Mouse (Mus musculus): ENCODE data around the gene Tmem98. TPM values are rescaled to one million over a fixed set of nuclear protein-coding genes. Genes with fewer than 3 reads are reported as not detected.

The Tmem98 gene
- polyA plus RNA-seq, 1 experiment from 2014 or later: 60.2 TPM

GRCm38 (mm10) chr11:80794290-80794689, 15.7 kb upstream of the Tmem98 start:
- H3K27me3 ChIP-seq: no peaks in the 10 kb centered on the region
- H3K4me1 ChIP-seq: no peaks in the 10 kb centered on the region
- no peaks in the 10 kb centered on the region for H3K9me3 ChIP-seq
- no peak overlapping the region for H3K27ac ChIP-seq
- H3K4me2 ChIP-seq: no peak overlapping the region
- H3K36me3 ChIP-seq: no peaks in the 10 kb centered on the region
- no peak overlapping the region for H3K4me3 ChIP-seq
- ATAC-seq (ENCODE audit: insufficient number of reproducible peaks, low FRiP score, low TSS enrichment, low read depth): no peak
- H3K9ac ChIP-seq: no peak overlapping the region
- WGBS: 93% methylated on average over 4 of the region's 4 CpGs

GRCm38 (mm10) chr11:80795431-80795830, 14.5 kb upstream of the Tmem98 start:
- Histone ChIP-seq H3K36me3 (no peaks in the 10 kb centered on the region), H3K4me2 (no peak overlapping the region), H3K27me3 (no peaks in the 10 kb centered on the region), H3K4me3 (no peak overlapping the region), H3K27ac (no peak overlapping the region), H3K4me1 (no peaks in the 10 kb centered on the region), H3K9ac (no peak overlapping the region), H3K9me3 (no peaks in the 10 kb centered on the region)
- no peak for ATAC-seq (ENCODE audit: insufficient number of reproducible peaks, low FRiP score, low TSS enrichment, low read depth)
- WGBS: 36% methylated on average over 8 of the region's 8 CpGs

- Histone ChIP-seq H3K27me3 (no peaks in the 10 kb centered on the region), H3K4me1 (0 out of 2 replicates have a peak, but pooled peaks cover 2% of the 10 kb centered on the region), H3K36me3 (no peaks in the 10 kb centered on the region), H3K4me3 (no peak overlapping the region), H3K27ac (no peak overlapping the region), H3K4me2 (no peak overlapping the region), H3K9me3 (no peaks in the 10 kb centered on the region), H3K9ac (no peak overlapping the region)
- no peak for ATAC-seq (ENCODE audit: insufficient number of reproducible peaks, low FRiP score, low TSS enrichment, low read depth)
- 29% methylated on average over 3 of the region's 3 CpGs for WGBS
These were observed 10.0 kb upstream of the Tmem98 start for GRCm38 (mm10) chr11:80799979-80800378.

GRCm38 (mm10) chr11:80802706-80803105, 7.3 kb upstream of the Tmem98 start:
- no peak for ATAC-seq (ENCODE audit: insufficient number of reproducible peaks, low FRiP score, low TSS enrichment, low read depth)
- Histone ChIP-seq H3K27me3 (no peaks in the 10 kb centered on the region), H3K4me2 (no peak overlapping the region), H3K4me3 (no peak overlapping the region), H3K4me1 (0 out of 2 replicates have a peak, but pooled peaks cover 2% of the 10 kb centered on the region), H3K36me3 (no peaks in the 10 kb centered on the region), H3K27ac (no peak overlapping the region), H3K9ac (no peak overlapping the region), H3K9me3 (no peaks in the 10 kb centered on the region)
- WGBS: 45% methylated on average over 3 of the region's 3 CpGs

- Histone ChIP-seq H3K9me3 (no peaks in the 10 kb centered on the region), H3K9ac (no peak overlapping the region), H3K4me2 (no peak overlapping the region), H3K27ac (no peak overlapping the region), H3K4me1 (peaks cover 13% of the 10 kb centered on the region), H3K36me3 (peaks cover 6% of the 10 kb centered on the region; the same call in 1 of the 2 replicates), H3K27me3 (no peaks in the 10 kb centered on the region), H3K4me3 (no peak overlapping the region)
- WGBS: 76% methylated on average over 6 of the region's 6 CpGs
- no peak for ATAC-seq (ENCODE audit: insufficient number of reproducible peaks, low FRiP score, low TSS enrichment, low read depth)
These were observed 1.4 kb upstream of the Tmem98 start for GRCm38 (mm10) chr11:80808551-80809070.

GRCm38 (mm10) chr11:80809666-80809992, 346 bp upstream of the Tmem98 start:
- Histone ChIP-seq H3K9ac (peak overlapping the region; percentile 66; the same call in 1 of the 2 replicates), H3K27me3 (no peaks in the 10 kb centered on the region), H3K27ac (peak overlapping the region; percentile 76; the same call in 1 of the 2 replicates), H3K9me3 (no peaks in the 10 kb centered on the region), H3K4me1 (peaks cover 13% of the 10 kb centered on the region), H3K4me2 (peak overlapping the region; percentile 81), H3K36me3 (peaks cover 13% of the 10 kb centered on the region), H3K4me3 (peak overlapping the region; percentile 55)
- ATAC-seq (ENCODE audit: insufficient number of reproducible peaks, low FRiP score, low TSS enrichment, low read depth): peak; percentile 45
- 21% methylated on average over 5 of the region's 6 CpGs for WGBS

- Histone ChIP-seq H3K27ac (peak overlapping the region; percentile 76), H3K27me3 (no peaks in the 10 kb centered on the region), H3K9me3 (no peaks in the 10 kb centered on the region), H3K9ac (no peak overlapping the region), H3K4me2 (peak overlapping the region; percentile 81), H3K4me3 (peak overlapping the region; percentile 55), H3K4me1 (peaks cover 13% of the 10 kb centered on the region), H3K36me3 (peaks cover 26% of the 10 kb centered on the region)
- ATAC-seq (ENCODE audit: insufficient number of reproducible peaks, low FRiP score, low TSS enrichment, low read depth): no peak
- WGBS: 19% methylated on average over 5 of the region's 5 CpGs
These were observed 1.2 kb downstream of the Tmem98 start for GRCm38 (mm10) chr11:80811156-80811555.

GRCm38 (mm10) chr11:80815354-80815753, 5.4 kb downstream of the Tmem98 start:
- H3K36me3 ChIP-seq: peaks cover 43% of the 10 kb centered on the region
- WGBS: 87% methylated on average over 7 of the region's 7 CpGs

GRCm38 (mm10) chr11:80818060-80818697, 8.2 kb downstream of the Tmem98 start:
- no peak overlapping the region for H3K4me2 ChIP-seq
- 36% methylated on average over 11 of the region's 11 CpGs for WGBS
- no peak overlapping the region for H3K27ac ChIP-seq

More at GRCm38 (mm10) chr11:80815354-80815753, 5.4 kb downstream of the Tmem98 start:
- H3K27ac ChIP-seq: no peak overlapping the region
- ATAC-seq (ENCODE audit: insufficient number of reproducible peaks, low FRiP score, low TSS enrichment, low read depth): no peak
- no peak overlapping the region for H3K4me2 ChIP-seq
- no peaks in the 10 kb centered on the region for H3K27me3 ChIP-seq
- H3K9me3 ChIP-seq: no peaks in the 10 kb centered on the region
- H3K4me1 ChIP-seq: peaks cover 20% of the 10 kb centered on the region
- H3K4me3 ChIP-seq: no peak overlapping the region
- no peak overlapping the region for H3K9ac ChIP-seq

GRCm38 (mm10) chr11:80820085-80820484, 10.1 kb downstream of the Tmem98 start:
- Histone ChIP-seq H3K4me3 (no peak overlapping the region), H3K4me2 (no peak overlapping the region), H3K4me1 (peaks cover 12% of the 10 kb centered on the region), H3K27me3 (no peaks in the 10 kb centered on the region), H3K9ac (no peak overlapping the region), H3K36me3 (peaks cover 33% of the 10 kb centered on the region), H3K27ac (no peak overlapping the region), H3K9me3 (no peaks in the 10 kb centered on the region)
- ATAC-seq (ENCODE audit: insufficient number of reproducible peaks, low FRiP score, low TSS enrichment, low read depth): no peak
- WGBS: 66% methylated on average over 3 of the region's 3 CpGs

More at GRCm38 (mm10) chr11:80818060-80818697, 8.2 kb downstream of the Tmem98 start:
- 0 out of 2 replicates have a peak, but pooled peaks have one; percentile 48 for ATAC-seq (ENCODE audit: insufficient number of reproducible peaks, low FRiP score, low TSS enrichment, low read depth)
- H3K4me3 ChIP-seq: no peak overlapping the region
- no peaks in the 10 kb centered on the region for H3K9me3 ChIP-seq
- no peak overlapping the region for H3K9ac ChIP-seq
- H3K4me1 ChIP-seq: peaks cover 12% of the 10 kb centered on the region
- peaks cover 47% of the 10 kb centered on the region for H3K36me3 ChIP-seq
- H3K27me3 ChIP-seq: no peaks in the 10 kb centered on the region

GRCm38 (mm10) chr11:80821296-80821695, 11.3 kb downstream of the Tmem98 start:
- Histone ChIP-seq H3K9ac (no peak overlapping the region), H3K4me3 (no peak overlapping the region), H3K36me3 (peaks cover 21% of the 10 kb centered on the region), H3K27ac (no peak overlapping the region), H3K9me3 (no peaks in the 10 kb centered on the region), H3K4me2 (no peak overlapping the region), H3K4me1 (peaks cover 12% of the 10 kb centered on the region), H3K27me3 (no peaks in the 10 kb centered on the region)
- ATAC-seq (ENCODE audit: insufficient number of reproducible peaks, low FRiP score, low TSS enrichment, low read depth): no peak
- WGBS: 46% methylated on average over 14 of the region's 14 CpGs

- Histone ChIP-seq H3K4me3 (no peak overlapping the region), H3K27ac (no peak overlapping the region), H3K9ac (no peak overlapping the region), H3K9me3 (no peaks in the 10 kb centered on the region), H3K4me1 (peaks cover 12% of the 10 kb centered on the region), H3K4me2 (no peak overlapping the region), H3K27me3 (no peaks in the 10 kb centered on the region), H3K36me3 (peaks cover 16% of the 10 kb centered on the region)
- WGBS: 77% methylated on average over 9 of the region's 9 CpGs
- no peak for ATAC-seq (ENCODE audit: insufficient number of reproducible peaks, low FRiP score, low TSS enrichment, low read depth)
These were observed 11.8 kb downstream of the Tmem98 start for GRCm38 (mm10) chr11:80821794-80822193.
